Mouse (Mus musculus) ovary, postnatal 10 days (tissue): ENCODE measurements around the gene Rpgr.

Source experiments
- DNase-seq: peaks from one replicate; pipeline ENCODE4 v3.0.0; 2022; ENCODE audit warnings: low spot score

Rpgr gene

DNA sequence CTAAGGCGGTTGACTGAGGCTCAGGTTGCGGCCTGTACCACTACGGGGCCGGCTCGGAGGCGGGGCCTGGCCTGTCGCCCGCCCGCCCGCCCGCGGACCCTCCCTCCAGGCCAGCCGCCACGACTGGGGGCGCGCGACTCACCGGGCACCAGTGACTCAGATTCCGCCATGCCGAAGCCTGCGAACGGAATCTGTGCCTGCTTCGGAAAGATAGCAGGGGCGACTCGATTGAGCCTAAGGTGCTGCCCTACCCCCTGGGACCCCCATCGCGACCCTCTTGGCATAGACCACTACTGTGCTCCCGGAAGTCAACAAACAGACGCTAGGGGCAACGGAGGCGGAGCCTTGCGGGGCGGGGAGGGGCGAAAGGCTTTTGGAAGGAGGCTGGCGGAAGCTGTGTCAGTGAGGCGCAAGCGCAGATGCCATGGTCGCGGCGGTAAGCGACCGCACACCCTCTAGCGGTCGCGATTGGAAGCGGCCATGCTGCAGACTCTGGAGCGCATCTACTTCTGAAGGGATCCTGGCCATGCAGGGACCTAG lies at the start of gene Rpgr:
Gene Rpgr (minus strand): TSS at position 511 of the 540 bp plus-strand sequence.
- peak; percentile 65 for DNase-seq

DNA sequence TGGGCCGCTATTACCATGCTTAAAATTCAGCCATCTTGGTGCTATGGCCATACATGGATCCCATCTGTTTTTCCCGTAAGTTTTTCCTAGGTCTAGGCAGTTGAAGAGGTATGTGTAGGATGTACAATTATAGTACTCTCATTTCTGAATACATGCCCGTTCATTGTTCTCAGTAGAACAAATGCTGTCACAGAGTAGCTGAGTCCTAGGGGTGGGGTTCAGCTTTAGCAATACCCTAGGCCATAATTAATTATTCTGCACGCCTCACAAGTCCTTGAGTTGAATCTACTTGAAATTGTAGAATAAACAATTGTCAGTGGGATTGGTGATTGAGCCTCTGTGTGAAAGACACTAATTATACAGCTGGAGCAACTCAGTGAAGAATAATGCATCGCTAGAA lies 41.5 kb upstream of the Rpgr start:
- no peak for DNase-seq

DNA sequence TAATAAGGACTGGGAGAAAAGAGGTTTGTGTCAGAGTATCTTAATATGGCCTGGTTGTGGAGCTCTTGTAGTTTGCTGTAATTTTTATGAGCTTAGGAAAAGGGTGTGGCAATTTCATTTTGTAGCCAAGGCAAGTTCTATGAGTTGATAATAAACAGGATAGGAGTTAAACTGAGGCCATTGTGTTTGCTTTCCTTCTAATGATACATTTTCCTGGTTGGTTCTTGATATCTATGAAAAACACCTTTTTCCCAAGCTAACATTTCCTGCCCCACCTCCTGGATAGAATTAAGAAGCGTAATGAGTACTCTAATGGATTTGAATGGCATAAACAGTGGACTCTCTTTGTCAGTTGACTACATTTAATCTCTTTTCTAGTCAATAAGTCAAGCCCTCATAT lies 41.1 kb upstream of the Rpgr start:
- DNase-seq = no peak

DNA sequence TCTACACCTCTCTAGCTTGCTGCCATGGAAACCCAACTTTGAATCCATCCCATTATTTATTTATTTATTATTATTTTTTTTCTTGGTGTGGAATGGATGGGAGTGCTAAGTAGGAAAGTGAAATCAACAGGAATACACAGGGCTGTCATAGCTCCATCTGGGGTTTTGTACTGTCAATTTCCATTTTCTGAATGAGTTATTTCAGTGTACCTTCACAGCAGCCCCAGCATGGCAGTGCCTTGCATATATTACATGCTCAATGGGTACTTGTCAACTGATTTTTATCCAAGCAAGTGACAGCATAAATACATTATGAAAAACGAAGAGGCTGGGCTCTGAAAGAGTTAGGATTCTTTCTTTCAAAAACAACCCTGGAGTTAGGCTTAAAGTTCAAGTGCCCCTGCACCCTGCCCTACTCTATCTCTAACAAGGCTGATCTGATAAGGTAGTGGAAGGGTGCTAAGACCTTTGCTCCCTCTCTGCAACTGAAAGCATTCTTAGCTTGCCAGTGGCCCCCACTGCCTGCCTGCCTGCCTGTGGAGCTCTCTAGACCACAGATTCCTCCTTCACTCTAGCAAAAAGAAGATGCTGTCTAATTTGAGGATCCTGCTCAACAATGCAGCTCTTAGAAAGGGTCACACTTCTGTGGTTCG lies 35.3 kb upstream of the Rpgr start, which contains the start of gene Otc:
Gene Otc (plus strand): TSS at position 454 of the 653 bp plus-strand sequence.
- no peak for DNase-seq

DNA sequence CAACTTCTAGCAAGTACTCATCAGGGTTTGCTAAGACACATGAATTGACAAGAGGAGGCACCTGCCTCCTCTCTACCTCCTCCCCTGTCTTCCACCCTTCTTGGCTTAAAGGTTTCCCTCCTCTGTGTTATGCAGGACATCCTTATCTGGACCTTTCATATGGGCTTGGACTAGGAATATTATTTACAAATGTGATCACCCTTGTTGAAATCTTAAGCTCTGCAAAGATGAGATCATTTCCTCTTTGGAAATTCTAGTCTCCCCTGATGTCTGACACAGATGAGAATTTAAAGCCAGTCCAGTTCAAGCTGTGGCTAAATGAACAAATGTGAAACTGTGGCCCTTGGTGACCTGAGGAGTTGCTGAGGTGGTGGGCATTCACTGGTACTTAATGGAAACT lies 34.6 kb upstream of the Rpgr start:
- no peak for DNase-seq

DNA sequence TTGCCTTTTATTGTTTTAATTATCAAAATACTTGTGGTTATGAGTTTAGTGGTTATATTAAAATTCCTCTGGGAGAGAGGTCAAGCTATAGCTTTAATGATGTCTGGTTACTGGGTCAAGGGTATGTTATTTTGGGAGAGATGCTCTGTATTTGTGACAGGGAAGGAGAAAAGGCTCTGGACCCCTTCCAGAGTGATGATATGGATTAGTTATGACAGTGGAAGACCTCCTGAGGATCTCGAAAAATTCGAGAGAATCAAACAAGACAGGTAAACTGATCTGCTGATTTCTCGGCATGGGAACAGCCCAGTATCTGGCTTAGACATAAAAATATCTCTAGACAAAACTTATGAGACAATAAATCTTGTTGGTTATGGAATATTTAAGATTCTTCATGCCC lies 27.2 kb upstream of the Rpgr start:
- DNase-seq = no peak

DNA sequence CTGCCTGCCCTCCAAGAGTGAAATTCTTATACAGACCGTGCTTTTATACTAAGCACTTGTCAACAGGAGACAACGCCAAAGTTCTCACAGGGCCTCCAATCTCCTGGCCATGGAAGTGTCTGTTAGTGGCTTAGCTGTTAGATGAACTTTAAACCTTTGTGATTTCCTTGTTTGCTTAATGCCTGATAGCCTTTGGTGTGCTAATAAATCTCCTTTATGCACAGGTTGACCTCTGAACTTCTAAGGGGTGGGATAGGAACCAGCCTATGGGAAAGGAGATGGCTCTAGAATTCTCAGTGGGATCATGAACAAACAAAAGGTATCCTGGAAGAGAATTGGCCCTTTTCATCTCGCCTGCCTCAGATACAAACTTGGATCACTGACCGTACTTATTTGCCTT lies 22.8 kb upstream of the Rpgr start:
- DNase-seq = no peak

DNA sequence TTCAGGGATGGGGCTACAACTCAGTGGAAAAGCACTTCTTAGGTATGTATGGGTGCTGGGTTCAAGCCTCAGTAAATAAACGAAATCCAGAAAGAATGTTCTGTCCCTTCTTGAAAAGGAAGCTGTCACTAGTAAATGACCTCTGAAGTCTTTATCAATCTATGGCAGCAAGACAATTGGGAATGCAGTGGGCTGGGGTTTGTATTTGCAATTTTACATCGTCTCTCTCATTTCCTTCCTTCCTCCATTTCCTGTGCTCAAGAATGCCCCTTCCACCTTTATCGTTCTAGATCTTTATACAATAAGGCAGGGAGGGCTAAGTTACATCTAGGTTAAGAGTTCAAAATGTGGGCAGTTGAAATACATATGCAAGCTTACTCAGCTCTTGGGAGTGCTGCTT lies 17.9 kb upstream of the Rpgr start:
- no peak for DNase-seq

DNA sequence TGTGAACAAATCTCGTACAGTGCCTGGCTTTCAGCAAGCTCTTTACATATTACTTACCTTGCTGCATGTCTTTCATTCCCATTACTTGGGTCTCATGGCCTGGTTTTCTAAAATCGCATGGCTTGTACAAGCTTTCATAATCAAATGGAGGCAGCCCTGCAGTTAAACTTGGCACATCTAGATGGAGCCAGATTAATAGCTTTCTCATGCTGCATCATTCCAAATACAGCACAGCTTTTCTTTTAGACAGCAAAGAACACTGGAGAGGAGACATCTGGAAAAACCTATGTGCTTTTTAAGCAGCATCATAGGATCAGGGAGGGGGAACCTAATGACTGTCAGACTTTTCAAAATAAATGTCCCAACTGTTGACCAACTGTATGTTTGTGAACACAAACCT lies 16.3 kb upstream of the Rpgr start:
- DNase-seq = no peak

DNA sequence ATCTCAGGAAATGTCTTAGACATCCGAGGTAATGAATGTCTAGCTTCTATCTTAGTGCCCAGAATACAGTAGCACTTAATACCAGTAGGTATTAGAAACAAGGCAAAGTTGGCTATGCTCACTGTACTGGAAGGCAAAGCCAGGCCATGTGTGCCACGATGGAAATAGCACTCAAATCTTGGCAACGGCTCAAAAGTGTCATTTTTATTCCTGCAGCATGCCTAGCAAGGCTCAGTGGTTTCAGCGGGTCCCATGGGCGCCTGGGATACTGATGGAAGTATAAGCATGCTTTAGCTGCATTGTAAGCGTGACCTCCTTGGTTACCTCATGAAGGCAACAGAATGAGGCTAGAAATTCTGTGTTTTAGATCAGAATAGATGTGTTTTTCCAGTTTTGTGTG lies 2.6 kb upstream of the Rpgr start:
- no peak for DNase-seq

DNA sequence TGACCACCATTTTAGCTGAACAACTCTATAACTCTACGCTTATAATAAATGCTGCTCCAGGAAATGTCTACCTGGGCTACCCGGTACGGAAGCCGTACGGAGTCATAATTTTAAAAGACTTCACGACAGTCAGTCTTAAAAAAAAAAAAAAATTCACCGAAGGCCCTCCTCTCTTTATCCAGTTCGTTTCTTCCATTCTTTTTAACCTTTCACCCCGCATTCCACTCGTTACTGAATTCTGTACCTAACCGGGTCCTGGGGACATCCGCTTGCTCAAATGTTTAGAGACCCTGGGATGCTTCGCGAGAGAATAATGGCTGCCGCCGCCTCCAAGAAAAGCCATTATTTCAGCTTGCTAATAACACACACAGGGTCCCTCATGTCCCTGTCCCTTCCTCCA lies 748 bp downstream of the Rpgr start:
- DNase-seq = no peak

DNA sequence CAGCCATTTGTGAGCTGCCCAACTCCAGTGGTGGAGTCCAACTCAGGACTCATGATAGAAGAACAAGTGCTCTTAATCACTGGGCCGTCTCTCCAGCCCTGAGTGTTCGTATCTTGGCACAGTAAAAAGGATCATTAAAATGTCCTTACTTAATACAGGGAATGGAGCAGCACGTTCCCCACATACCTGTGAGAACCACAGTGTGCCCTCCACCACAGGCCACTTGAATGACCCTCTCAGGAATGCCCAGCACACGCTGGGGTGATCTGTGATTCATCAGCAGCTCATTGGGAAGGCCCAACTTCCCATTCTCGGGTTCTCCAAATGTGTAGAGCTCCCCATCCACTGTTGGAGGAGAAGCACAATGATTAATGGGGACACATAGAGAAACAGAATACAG lies 10.8 kb downstream of the Rpgr start:
- DNase-seq = no peak

DNA sequence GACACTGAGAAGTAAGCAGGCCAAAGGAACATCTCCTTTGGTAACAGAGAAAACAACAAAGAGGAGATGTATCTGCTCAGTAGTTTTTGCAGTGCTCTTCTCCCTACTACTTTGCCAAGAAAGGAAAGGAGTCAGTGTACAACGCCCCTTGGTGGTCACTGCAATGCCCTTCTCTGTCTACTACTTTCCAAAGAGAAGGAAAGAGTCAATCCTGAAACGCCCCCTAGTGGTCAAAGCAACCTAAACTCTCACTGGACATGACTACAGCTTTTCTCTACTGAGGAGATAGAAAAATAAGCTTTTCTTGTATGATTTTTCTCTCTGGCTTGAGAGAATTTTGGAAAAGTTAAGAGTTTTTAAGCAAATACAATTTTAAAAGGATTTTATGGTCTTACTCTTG lies 15.4 kb downstream of the Rpgr start:
- no peak for DNase-seq

DNA sequence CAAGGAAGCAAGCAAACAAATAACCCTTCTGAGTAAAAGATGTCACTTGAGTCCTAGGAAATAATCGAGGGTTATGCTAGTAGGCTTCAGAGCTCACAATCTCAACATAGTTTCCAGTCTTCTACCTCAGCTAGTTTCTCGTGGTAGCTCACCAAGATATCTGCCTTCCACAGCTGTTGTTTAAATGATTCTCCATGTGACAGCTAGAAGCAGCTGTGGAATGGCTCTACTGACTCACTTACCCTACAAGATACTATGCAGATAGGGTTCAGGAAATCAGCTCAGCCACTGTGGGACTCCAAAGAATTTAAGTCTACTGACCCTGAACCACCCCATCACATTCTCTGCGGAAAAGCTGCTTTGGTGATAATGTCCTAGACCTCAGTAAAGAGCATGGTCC lies 64.3 kb downstream of the Rpgr start:
- no peak for DNase-seq

DNA sequence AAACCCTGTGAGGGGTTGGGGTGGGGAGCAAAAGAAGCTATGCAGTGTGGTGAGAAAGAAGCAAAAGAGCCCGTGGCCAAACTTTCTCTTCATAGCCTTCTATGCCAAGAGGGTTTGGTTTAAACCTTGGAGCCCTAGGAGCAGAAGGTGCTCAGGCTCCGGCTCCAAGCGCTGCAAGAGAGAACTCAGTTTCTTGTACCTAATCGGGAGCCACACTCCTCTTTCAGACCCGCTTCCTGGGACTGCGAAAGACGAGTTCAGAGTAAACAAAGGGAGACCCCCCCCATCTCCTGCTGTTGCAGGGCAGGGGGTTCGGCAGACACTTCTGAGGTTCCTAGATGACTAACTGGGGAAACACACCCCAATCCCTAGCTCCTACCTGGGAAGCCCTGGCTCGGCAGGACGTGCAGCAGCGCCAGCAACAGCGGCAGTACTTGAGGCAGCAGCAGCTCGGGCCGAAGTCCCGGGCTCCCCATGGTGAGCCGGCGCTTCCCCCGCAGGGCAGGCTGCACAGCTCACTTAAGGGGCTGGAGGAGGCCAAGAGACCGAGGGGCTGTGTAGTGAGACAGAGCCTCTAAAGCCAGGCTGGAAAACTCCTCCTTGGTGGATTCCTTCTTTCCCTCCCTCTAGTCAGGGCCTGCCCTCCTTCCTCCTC lies 99.5 kb downstream of the Rpgr start, which contains the start of gene Srpx:
Gene Srpx (minus strand): TSS at position 645 of the 655 bp plus-strand sequence.
- no peak for DNase-seq

DNA sequence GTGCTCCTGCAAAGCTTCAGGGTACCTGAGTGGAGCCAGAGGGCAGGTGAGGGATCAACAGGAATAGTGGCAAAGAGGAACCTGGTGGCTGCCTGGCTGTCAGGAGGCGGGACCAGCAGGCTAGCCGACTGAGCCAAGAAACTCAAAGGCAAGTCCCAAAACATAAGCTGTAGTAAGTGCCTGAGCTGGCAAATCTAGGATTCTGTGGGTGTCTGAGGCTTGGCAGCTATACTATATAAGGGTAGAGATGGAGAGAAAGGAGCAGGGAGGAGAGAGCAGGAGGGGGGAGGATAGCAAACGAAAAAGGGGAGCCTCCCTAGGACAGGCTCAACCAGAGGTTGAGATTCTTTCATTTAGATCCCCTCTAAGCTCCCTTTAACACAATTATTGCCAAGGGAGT lies 100.9 kb downstream of the Rpgr start:
- no peak for DNase-seq

DNA sequence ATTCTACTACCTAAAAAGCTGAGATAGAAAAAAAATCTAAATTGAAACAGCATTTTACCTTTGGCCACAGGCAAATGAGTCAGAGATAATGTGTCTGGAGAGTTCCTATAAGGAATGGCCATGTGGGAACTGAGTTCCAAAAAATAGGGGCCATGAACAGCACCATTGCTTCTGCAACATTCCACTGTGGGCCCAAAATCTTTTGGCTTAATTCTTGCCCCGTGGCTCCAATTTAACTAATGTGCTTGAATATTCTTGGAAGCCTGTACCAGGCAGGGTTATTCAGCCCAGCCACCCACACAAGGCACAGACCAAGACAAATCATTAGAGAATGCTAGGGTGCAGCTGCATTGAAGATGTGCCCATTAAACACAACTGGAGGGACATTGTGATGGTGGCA lies 106.0 kb downstream of the Rpgr start:
- DNase-seq = no peak

DNA sequence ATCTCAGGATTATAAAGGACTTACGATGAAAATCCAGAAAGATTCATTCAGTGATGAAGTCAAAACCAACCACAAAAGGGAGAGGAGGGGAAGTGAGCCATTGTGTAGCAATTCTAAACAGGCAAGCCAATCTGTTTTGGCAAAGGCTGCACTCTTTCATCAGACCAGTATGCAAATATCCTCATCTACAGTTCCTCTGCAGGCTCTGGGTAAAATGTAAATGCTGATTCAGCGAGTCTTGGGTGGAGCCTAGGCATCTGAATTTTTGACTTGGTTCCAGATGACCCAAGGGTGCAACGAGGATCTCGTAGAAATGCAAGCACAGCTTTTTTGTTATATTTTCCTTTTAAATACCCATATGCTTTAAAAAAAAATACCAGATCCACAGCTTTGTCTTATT lies 108.2 kb downstream of the Rpgr start:
- DNase-seq = no peak

DNA sequence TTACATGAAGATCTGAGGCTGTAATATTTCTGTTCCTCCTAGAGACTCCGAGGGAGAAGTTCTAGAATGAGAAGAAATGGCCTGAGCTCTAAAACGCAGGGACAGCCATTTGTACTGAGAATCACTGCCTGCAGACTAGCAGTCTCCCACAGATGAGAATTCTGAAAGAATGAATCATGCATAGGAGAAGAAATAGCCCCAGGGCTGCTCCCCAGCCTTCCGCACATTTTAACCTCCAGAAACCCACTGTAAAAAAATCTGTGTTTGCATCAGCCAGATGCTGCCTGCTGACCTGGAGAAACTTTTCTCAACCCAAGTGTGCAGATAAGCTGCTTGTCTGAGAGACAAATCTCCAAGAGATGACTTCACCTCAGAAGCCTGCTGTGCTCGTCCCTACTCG lies 111.2 kb downstream of the Rpgr start:
- DNase-seq = no peak

DNA sequence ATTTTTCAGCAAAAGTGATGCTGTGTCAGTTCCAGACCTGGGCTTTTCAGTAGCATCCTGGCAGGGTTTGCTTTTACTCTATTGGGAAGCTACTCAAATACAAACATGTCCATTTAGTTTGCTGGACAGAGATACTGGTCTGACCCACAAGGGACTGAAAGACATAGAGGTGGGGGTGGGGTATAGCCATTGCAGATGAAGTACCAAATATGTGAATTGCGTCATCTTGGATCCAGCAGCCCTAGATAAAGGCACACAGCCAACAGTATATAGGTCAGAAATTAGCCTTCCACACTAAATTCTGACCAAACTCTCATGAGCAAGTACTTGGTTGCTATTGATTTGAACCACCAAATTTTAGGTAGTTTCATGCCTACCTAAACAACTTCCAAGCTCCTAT lies 114.0 kb downstream of the Rpgr start:
- no peak for DNase-seq

DNA sequence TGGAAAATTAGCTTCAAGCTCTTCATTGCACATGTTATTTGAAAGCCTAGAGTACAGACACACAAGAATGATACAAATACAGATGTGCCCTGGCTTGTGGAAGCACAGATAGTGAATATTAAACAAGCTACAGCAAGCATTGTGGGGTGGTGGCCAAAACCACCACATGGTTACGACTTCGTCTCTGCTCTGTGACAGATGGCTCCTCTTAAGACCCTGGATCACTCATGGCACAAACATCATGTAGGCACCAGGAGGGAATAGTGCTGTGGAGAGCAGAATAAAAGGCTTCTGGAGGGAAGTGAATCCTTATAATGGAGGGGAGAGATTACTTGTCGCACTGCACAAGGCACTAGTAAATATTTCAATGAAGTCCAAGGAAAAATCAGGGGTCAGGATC lies 120.9 kb downstream of the Rpgr start:
- DNase-seq = no peak

DNA sequence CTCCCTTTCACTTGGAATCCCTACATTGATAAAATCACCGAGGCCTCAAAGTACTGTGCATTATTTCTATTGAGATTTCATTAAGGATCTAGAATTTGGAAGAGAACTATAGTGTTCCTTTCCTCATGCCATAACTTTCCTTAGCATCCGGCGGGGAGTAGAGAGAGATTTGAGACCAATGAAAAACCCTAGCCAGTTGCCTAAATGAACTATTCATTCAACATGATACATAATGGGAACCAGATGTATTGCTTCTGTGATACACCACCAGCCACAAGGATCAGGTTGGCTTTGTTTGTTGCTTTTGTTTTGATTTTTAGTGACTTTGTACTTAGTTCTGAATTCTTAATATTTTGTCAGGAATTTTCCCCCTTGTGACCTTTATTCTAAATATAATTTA lies 136.3 kb downstream of the Rpgr start:
- no peak for DNase-seq

DNA sequence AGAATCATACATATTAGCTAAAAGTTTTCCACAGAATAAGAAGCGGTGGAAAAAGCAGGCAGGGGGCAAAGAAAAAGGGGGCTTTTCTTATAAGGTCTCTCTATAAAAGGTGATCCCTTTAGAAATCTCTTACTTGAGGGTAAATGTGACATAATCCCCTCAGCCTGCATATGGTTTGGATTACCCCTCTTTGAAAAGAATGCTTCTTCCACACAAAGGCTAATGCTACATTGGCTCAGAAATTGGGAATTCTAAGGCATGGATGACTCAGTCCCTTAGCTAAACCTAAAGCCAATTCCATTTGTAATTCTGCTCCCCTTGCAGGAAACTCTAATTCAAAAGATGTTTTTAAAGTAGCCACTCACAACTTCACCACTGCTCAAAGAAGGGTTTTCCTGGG lies 136.7 kb downstream of the Rpgr start:
- DNase-seq = no peak

DNA sequence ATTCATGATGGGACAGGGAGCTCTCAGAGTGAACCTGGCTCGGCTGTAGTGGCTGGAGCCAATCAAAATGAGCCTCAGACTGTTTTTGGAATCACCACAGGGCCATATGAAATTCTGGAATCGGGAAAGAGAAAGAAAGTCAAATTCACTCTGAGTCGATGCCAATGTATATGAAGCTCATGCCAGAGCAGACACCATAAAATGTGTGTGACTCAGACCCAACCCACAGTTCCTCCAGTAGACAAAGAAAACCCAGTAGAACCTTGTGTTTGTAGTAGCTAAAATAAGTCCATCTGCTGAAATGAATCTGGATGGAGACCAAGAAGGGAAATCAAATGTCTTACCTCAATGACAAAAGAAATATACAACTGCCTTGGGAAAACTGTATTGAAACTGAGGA lies 142.8 kb downstream of the Rpgr start:
- DNase-seq = no peak
